Mouse (Mus musculus) right cerebral cortex, adult 2 months (tissue): ENCODE measurements around the gene St8sia1.
"Not testable (repeated sequence)": the region's sequence is repeated elsewhere in the genome, so short reads cannot be mapped to it uniquely, and the experiment has no call there.

Experiments used
- DNase-seq, 2 experiments: peaks; one replicate each; pipeline ENCODE4 v3.0.0; 2021 to 2022; ENCODE audit warnings: low spot score in 2 of 2

Gene St8sia1

DNA sequence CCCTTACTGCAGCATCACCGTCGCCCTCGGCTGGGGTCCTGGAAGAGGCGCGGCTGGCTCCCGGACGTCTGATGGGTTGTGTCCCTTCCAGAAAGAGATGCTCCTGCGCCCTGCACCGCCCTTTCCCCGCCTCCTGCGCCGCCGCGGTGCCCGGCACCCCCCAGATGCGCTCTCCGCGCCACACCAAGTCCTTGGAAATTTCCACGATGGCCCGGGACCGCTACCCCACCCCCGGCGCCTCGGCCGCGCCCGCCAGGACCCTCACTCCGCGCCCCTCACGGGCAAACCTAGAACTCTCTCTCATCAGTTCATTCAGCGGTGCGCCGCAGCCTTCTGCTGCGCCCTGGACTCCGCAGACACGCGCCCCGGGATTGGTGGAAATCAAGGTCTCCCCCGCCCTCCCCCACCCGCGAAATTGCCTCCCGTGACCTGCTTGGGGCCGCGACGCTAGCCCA lies at the start of gene St8sia1:
TSS of gene St8sia1 (minus strand) at position 377 of the 455 bp plus-strand sequence.
- DNase-seq = peak; percentile 54 to 68

- DNase-seq = no peak
Measured at GRCm38 (mm10) chr6:143012513-143013215, 48.4 kb upstream of the St8sia1 start.

GRCm38 (mm10) chr6:143008865-143009264 lies 44.6 kb upstream of the St8sia1 start:
- DNase-seq = no peak

- not testable (repeated sequence) for DNase-seq
Measured at GRCm38 (mm10) chr6:143005209-143005608, 41.0 kb upstream of the St8sia1 start.

DNA sequence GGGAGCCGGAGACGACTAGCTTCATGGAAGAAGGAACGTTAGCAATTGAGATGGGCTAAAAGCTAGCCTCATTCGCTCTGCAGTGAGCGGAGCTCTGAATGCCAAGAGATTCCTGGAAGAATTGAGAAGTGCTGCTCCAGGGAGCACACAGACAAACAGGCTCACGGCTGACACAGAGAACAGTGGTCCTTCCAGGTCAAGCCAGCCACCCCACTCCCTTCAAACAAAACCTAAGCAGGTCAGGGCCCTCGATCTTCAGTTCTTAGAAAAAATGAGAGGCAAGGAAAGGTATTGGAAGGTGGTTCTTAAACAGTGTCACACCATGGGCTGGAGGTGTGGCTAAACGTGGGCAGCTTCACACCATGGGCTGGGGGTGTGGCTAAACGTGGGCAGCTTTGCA lies 40.5 kb upstream of the St8sia1 start:
- no peak for DNase-seq

- DNase-seq = no peak
Measured at GRCm38 (mm10) chr6:142998221-142998999, 34.2 kb upstream of the St8sia1 start.

- no peak for DNase-seq
Measured at GRCm38 (mm10) chr6:142996887-142997286, 32.6 kb upstream of the St8sia1 start.

DNA sequence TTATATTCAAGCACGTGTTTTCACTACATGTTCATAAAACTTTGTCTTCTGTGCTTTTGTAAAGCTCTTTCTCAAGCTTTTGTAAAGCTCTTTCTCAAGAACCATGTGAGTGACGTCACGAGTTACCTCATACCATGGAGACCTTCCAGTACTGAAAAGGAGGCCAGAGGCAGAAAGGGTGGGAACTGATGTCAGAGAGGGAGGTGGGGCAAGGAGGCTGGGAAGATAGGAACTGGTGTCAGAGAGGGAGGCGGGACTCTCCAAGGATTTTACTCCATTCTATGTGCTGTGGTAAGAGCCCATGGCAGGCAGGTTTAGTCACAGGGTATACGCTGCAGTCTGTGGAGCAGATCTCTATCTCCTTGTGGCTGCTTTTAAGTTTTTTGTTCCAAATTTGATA lies 31.3 kb upstream of the St8sia1 start:
- no peak for DNase-seq

DNA sequence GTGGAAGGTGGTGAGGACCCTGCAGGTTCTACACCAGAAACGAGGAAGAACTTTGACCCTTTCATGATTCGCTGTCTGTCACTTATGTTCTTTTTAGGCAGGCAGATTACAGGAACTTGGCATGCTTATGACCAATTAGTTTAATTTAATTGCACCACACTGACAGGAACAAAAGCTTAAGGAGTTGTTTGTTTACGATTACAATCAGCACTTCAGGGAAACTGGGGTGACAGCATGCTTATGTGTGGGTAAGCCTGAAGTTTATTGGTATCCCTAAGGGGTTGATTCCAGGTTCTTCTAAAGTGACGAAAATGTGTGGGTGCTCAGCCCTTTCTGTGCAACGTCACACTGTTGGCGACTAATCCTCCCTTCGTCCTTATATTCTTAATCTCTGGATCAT lies 30.6 kb upstream of the St8sia1 start:
- DNase-seq = no peak

DNA sequence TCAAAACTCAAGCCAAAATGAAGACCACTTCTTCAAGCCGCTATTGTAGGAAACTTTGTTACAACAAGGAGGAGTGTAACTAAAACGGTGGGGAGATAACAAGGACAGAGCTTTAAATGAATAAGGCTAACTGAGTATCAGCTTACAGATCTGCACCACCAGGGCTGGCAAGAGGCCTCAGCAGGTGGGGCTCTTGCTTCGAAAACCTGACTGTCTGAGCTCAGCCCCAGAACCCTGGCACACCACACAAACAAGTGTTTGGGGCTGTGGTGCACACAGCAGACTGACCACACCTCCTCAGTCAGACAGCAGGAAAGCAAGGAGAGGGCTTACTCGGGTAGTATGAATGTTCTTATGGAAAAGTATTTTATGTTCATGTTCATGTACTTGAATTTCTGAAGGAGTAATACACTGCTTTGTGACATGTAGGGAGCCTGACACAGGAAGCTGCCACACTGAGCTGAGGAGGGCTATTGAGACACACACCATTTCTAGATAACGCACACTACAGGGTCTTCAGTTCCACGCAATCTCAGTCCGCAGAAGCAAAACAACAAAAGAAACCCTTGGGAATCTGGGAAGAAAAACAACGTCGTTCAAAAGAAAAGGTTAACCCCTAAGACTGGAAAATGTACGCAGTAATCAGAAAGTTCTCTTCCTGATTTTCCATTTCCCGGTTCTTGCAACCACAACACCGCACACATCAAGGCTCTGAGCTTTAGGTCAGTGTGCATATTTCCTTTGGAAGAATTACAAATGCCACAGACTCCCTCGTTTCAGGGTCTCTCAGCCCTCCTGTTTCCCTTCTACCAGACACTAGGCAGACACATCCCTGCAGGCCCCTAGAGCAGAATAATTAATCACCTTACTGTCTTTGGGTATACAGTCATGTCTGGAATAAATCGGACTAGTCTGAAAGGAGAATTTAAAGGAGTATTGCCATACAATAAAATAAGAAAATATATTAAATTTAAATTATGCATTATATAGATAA lies 29.8 kb upstream of the St8sia1 start:
- no peak for DNase-seq

DNA sequence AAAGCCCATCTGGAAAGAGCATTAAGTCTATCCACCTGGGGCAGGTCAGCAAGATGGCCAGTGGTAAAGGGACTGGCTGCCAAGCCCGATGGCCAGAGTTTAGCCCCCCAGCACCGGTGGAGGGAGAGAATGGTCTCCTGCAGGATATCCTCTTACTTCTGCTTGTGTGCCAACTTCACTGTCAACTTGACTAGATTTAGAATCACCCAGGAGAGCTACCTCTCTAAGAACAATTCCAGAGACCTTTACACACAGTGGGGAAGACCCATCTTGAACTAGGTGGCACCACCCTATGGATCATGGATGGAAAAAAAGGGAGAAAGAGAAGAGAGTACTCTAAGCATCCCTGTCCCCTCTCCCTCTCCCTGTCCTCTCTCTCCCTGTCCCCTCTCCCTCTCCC lies 28.7 kb upstream of the St8sia1 start:
- no peak for DNase-seq

GRCm38 (mm10) chr6:142992099-142992498 lies 27.8 kb upstream of the St8sia1 start:
- no peak for DNase-seq

DNA sequence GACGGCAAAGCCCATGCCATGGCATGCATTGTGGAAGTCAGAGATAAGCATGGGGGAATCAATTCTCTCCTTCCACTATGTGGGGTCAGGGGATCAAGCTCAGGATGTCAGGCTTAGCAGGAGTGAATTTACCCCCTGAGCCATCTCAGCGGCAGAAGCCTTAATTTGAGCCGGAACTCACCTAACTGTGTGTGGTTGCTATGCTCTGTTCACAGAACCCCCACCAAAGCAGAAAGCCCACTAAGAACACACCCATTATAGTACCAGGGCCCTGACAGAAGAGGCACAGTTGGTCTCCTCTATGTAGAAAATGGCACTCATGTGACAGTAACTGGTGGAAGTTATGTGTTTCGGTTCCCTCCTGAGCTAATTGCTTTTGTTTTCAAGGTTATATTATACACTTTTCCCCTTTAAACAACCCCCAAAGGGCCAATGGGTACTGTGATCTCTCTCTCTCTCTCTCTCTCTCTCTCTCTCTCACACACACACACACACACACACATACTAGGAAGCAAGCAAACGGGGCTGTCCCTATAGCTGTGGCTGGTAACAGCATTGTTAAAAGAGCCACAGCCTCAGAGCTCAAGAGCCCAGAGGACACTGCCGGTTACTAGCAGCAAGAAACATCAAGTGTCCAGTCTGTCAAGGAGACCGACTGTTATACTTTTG lies 27.3 kb upstream of the St8sia1 start:
- no peak for DNase-seq

GRCm38 (mm10) chr6:142990516-142990915 lies 26.3 kb upstream of the St8sia1 start:
- DNase-seq = no peak

DNA sequence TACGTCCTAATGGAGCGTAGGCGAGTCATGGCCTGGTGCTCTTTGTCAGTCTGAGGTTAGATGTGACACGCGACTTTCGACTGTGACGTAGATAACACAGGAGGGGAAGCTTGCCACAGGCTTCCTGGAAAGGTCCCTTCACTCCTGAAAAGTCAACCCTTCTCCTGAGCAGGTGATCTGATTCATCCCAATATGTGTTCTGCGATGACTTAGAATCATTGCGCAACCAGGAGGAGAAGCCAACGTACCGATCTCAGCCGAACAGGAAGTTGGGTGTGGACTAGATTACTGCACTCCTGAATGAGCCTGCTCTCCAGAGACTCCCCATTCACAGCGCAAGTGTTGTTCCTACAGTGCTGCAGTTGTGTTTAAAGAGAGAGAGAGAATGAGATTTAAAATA lies 25.2 kb upstream of the St8sia1 start:
- no peak for DNase-seq

DNA sequence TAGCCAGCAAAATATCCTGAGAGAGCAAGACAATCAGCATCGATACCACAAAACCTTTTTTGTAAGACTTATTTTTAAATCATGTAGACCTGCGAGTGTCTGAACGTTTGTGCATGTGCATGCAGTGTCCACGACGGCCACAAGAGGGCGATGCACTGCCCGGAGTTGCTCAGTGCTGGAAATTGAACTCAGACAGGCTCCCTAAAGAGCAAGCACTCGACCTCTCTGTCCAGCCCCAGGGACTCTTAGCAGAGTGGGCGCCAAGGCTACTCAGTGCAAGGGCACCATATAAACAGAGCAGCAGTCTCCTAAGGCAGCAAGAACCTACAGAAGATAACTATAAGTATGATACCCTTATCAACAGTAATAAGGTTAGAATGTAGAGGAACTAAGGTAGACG lies 24.5 kb upstream of the St8sia1 start:
- peak; percentile 64 to 66 for DNase-seq

GRCm38 (mm10) chr6:142988231-142988630 lies 24.0 kb upstream of the St8sia1 start:
- DNase-seq = no peak

DNA sequence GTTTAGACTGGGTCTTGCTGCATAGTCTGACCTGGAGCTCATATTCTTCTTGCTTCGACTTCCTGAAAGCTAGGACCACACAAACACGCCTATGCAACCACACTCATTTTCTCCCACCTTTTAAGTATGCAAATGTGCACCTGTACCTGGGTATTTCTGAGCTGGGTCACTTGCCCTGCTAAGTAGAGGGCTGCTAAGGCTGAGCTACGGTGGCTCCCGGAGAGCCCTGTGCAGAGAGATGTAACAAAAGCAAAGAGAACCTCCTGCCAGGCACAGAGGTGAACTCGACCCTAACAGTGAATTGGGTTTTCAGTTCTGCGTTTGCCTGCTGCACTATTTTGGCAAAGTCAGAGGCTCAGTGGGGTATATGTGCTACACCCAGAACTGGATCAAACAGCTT lies 23.4 kb upstream of the St8sia1 start:
- no peak for DNase-seq

DNA sequence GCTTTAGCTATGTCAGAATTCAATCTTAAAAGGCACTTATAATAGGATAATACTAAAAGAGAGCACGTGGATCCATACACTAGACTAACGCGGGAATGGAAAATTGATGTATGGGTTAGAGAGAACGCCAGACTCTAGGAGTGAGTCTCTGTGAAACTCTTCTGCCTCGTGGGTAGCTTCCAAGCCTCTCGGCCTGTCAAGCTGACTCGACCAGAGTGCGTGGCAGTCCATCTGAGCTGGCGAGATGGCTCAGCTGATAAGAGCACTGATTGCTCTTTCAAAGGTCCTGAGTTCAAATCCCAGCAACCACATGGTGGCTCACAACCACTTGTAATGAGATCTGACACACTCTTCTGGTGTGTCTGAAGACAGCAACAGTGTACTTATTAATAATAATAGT lies 22.5 kb upstream of the St8sia1 start:
- not testable (repeated sequence) for DNase-seq

GRCm38 (mm10) chr6:142985561-142986238 lies 21.4 kb upstream of the St8sia1 start:
- not testable (repeated sequence) for DNase-seq
